Mouse (Mus musculus) MEL (cell line): ENCODE results near the gene Spry1.

Experiments used
- CHD1 ChIP-seq: IDR thresholded peaks from 2 replicates; pipeline ENCODE4 v1.6.1; 2012; ENCODE audit warnings: low read depth, mild to moderate bottlenecking, inconsistent platforms, low read length, improper control_type of control experiment
- CTCF ChIP-seq, 3 experiments: IDR thresholded peaks in 2 of 3; conservative IDR thresholded peaks in 1 of 3; 2 replicates each; pipeline ENCODE4 v1.5.1; 2011 to 2012; ENCODE audit warnings: low read length in 3 of 3, low read depth in 2 of 3, mild to moderate bottlenecking in 2 of 3, improper control_type of control experiment in 1 of 3, inconsistent platforms in 1 of 3, mixed read lengths in 1 of 3, moderate library complexity in 1 of 3; ENCODE audit not compliant: control insufficient read depth in 1 of 3, insufficient read depth in 1 of 3, poor library complexity in 1 of 3, severe bottlenecking in 1 of 3
- E2F4 ChIP-seq: IDR thresholded peaks from 2 replicates; pipeline ENCODE4 v1.6.1; 2011; ENCODE audit warnings: low read depth, low read length, improper control_type of control experiment, borderline replicate concordance
- EP300 ChIP-seq, 2 experiments: IDR thresholded peaks; 2 replicates each; pipeline ENCODE4 v1.6.1; 2011; ENCODE audit warnings: improper control_type of control experiment in 2 of 2, low read length in 2 of 2, low read depth in 1 of 2, mild to moderate bottlenecking in 1 of 2
- GATA1 ChIP-seq: IDR thresholded peaks from 2 replicates; pipeline ENCODE4 v1.6.1; 2011; ENCODE audit warnings: low read depth, low read length, improper control_type of control experiment
- KAT2A ChIP-seq: conservative IDR thresholded peaks from 2 replicates; pipeline ENCODE4 v1.6.1; 2012; ENCODE audit warnings: low read depth, low read length, improper control_type of control experiment, inconsistent platforms
- MAFK ChIP-seq: IDR thresholded peaks from 2 replicates; pipeline ENCODE4 v1.6.1; 2011; ENCODE audit warnings: low read depth, mild to moderate bottlenecking, low read length, improper control_type of control experiment, borderline replicate concordance
- MYC ChIP-seq: IDR thresholded peaks from 2 replicates; pipeline ENCODE4 v1.6.1; 2011; ENCODE audit warnings: low read depth, mild to moderate bottlenecking, low read length, improper control_type of control experiment, moderate library complexity
- NELFE ChIP-seq: IDR thresholded peaks from 2 replicates; pipeline ENCODE4 v1.6.1; 2011; ENCODE audit warnings: low read depth, low read length, improper control_type of control experiment
- POLR2A ChIP-seq, 2 experiments: IDR thresholded peaks; 2 replicates each; pipeline ENCODE4 v1.6.1; 2011 to 2012; ENCODE audit warnings: low read length in 2 of 2, mild to moderate bottlenecking in 2 of 2, control low read depth in 1 of 2, improper control_type of control experiment in 1 of 2, low read depth in 1 of 2, moderate library complexity in 1 of 2; ENCODE audit not compliant: control insufficient read depth in 1 of 2, insufficient read depth in 1 of 2, poor library complexity in 1 of 2
- POLR2AphosphoS2 ChIP-seq: IDR thresholded peaks from 2 replicates; pipeline ENCODE4 v1.6.1; 2011; ENCODE audit warnings: low read length, improper control_type of control experiment
- USF1 ChIP-seq: IDR thresholded peaks from 2 replicates; pipeline ENCODE4 v1.6.1; 2014; ENCODE audit warnings: low read depth, mild to moderate bottlenecking, inconsistent platforms, low read length, improper control_type of control experiment, moderate library complexity
- USF2 ChIP-seq, 2 experiments: IDR thresholded peaks; 2 replicates each; pipeline ENCODE4 v1.6.1; 2011 to 2012; ENCODE audit warnings: improper control_type of control experiment in 2 of 2, low read length in 2 of 2, borderline replicate concordance in 1 of 2, inconsistent platforms in 1 of 2, low read depth in 1 of 2, mild to moderate bottlenecking in 1 of 2; ENCODE audit not compliant: insufficient read depth in 1 of 2
- ZMIZ1 ChIP-seq: IDR thresholded peaks from 2 replicates; pipeline ENCODE4 v1.6.1; 2012; ENCODE audit warnings: low read depth, mild to moderate bottlenecking, inconsistent platforms, low read length, improper control_type of control experiment, moderate library complexity

DNA sequence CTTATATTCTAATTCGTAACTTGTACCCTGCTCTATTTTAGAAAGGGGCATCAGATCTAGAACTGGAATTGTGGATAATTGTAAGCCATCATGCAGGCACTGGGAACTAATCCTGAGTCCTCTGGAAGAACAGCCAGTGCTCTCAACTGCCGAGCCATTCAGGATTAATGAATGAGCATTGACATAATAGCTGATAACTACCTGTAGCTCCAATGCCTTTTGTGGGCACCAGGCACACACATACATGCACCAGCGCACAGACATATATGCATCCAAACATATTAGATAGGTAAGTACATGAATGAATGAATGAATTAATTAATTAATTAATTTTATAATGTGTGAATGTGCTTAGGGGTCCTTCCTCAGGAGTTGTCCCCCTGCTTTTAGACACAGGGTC is 7.0 kb upstream of the Spry1 start:
- TF ChIP-seq POLR2AphosphoS2 (no peak), USF2 (IDR thresholded peaks at IDR 0.05; ENCODE audit: borderline replicate concordance in 1 of 2, insufficient read depth in 1 of 2, low read depth in 1 of 2, low read length in 2 of 2) (no peak), CHD1 (no peak), EP300 (IDR thresholded peaks at IDR 0.05; ENCODE audit: low read depth in 1 of 2, low read length in 2 of 2) (no peak), CTCF (IDR thresholded peaks at IDR 0.05 in 2 of 3, conservative IDR thresholded peaks at IDR 0.05 in 1 of 3; ENCODE audit: control insufficient read depth in 1 of 3, insufficient read depth in 1 of 3, low read depth in 2 of 3, low read length in 3 of 3, poor library complexity in 1 of 3, severe bottlenecking in 1 of 3) (no peak), GATA1 (no peak), MAFK (no peak), NELFE (no peak), USF1 (no peak), POLR2A (IDR thresholded peaks at IDR 0.05; ENCODE audit: control insufficient read depth in 1 of 2, insufficient read depth in 1 of 2, low read depth in 1 of 2, low read length in 2 of 2, poor library complexity in 1 of 2) (no peak), KAT2A (no peak), ZMIZ1 (no peak), MYC (no peak), E2F4 (no peak)
